Mouse (Mus musculus): ENCODE results near the gene Samd4. TPM values are rescaled to one million over a fixed set of nuclear protein-coding genes. Genes with fewer than 3 reads are reported as not detected.

Samd4 gene
- polyA plus RNA-seq (2016; fragmentation: Nextera tagmentation; extraction: Ambion mirVana): 3.3 and 3.8 TPM in 2 replicates

GRCm38 (mm10) chr14:46882431-46883067, at the start of gene Samd4:
Samd4 (plus strand) TSS chr14:46882854.
- peak; percentile 86 for DNase-seq (ENCODE audit: low spot score)
- Histone ChIP-seq H3K9me3 (replicated peaks) (no peaks in the 10 kb centered on the region), H3K4me3 (peak within 1 kb of the TSS; percentile 77), H3K36me3 (no peaks in the 10 kb centered on the region), H3K27me3 (ENCODE audit: low read depth, poor library complexity, severe bottlenecking) (peaks cover 19% of the 10 kb centered on the region), H3K4me1 (peaks cover 53% of the 10 kb centered on the region), H3K27ac (replicated peaks) (peak within 1 kb of the TSS; percentile 91)
- WGBS: under 1% methylated on average over 53 of the region's 54 CpGs

GRCm38 (mm10) chr14:46839326-46839725, 43.3 kb upstream of the Samd4 start:
- peaks cover 40% of the 10 kb centered on the region for H3K36me3 ChIP-seq
- 84% methylated on average over 4 of the region's 4 CpGs for WGBS
- no peak overlapping the region for H3K27ac ChIP-seq (replicated peaks)
- no peak for DNase-seq (ENCODE audit: low spot score)
- H3K4me1 ChIP-seq: peaks cover 3% of the 10 kb centered on the region; the same call in 1 of the 2 replicates
- no peaks in the 10 kb centered on the region for H3K9me3 ChIP-seq (replicated peaks)
- H3K27me3 ChIP-seq (ENCODE audit: low read depth, poor library complexity, severe bottlenecking): no peaks in the 10 kb centered on the region
- no peak overlapping the region for H3K4me3 ChIP-seq

- Histone ChIP-seq H3K27me3 (ENCODE audit: low read depth, poor library complexity, severe bottlenecking) (no peaks in the 10 kb centered on the region), H3K4me1 (no peaks in the 10 kb centered on the region), H3K36me3 (peaks cover 74% of the 10 kb centered on the region), H3K4me3 (no peak overlapping the region), H3K27ac (replicated peaks) (no peak overlapping the region), H3K9me3 (replicated peaks) (no peaks in the 10 kb centered on the region)
- DNase-seq (ENCODE audit: low spot score): no peak
- 93% methylated on average over 11 of the region's 11 CpGs for WGBS
Observed at GRCm38 (mm10) chr14:46845706-46846105, 36.9 kb upstream of the Samd4 start.

- H3K27me3 ChIP-seq (ENCODE audit: low read depth, poor library complexity, severe bottlenecking): no peaks in the 10 kb centered on the region
- no peak for DNase-seq (ENCODE audit: low spot score)
- 86% methylated on average over 4 of the region's 4 CpGs for WGBS
- no peak overlapping the region for H3K4me3 ChIP-seq
- H3K4me1 ChIP-seq: no peaks in the 10 kb centered on the region
- H3K27ac ChIP-seq (replicated peaks): no peak overlapping the region
- no peaks in the 10 kb centered on the region for H3K9me3 ChIP-seq (replicated peaks)
- peaks cover 50% of the 10 kb centered on the region for H3K36me3 ChIP-seq
Observed at GRCm38 (mm10) chr14:46848063-46848590, 34.5 kb upstream of the Samd4 start.

- peaks cover 49% of the 10 kb centered on the region for H3K36me3 ChIP-seq
- H3K9me3 ChIP-seq (replicated peaks): no peaks in the 10 kb centered on the region
- no peak overlapping the region for H3K27ac ChIP-seq (replicated peaks)
- no peaks in the 10 kb centered on the region for H3K4me1 ChIP-seq
- 95% methylated on average over 5 of the region's 5 CpGs for WGBS
- H3K4me3 ChIP-seq: no peak overlapping the region
- no peak for DNase-seq (ENCODE audit: low spot score)
- no peaks in the 10 kb centered on the region for H3K27me3 ChIP-seq (ENCODE audit: low read depth, poor library complexity, severe bottlenecking)
Observed at GRCm38 (mm10) chr14:46848736-46849135, 33.9 kb upstream of the Samd4 start.

- H3K4me3 ChIP-seq: no peak overlapping the region
- no peaks in the 10 kb centered on the region for H3K27me3 ChIP-seq (ENCODE audit: low read depth, poor library complexity, severe bottlenecking)
- 96% methylated on average over 1 of the region's 1 CpGs for WGBS
- no peak for DNase-seq (ENCODE audit: low spot score)
- H3K27ac ChIP-seq (replicated peaks): no peak overlapping the region
- no peaks in the 10 kb centered on the region for H3K9me3 ChIP-seq (replicated peaks)
- peaks cover 48% of the 10 kb centered on the region for H3K36me3 ChIP-seq
- no peaks in the 10 kb centered on the region for H3K4me1 ChIP-seq
Observed at GRCm38 (mm10) chr14:46849769-46850168, 32.9 kb upstream of the Samd4 start.

GRCm38 (mm10) chr14:46853677-46854076, 29.0 kb upstream of the Samd4 start:
- H3K27me3 ChIP-seq (ENCODE audit: low read depth, poor library complexity, severe bottlenecking): no peaks in the 10 kb centered on the region
- DNase-seq (ENCODE audit: low spot score): no peak
- H3K36me3 ChIP-seq: peaks cover 27% of the 10 kb centered on the region
- no peak overlapping the region for H3K4me3 ChIP-seq
- no peak overlapping the region for H3K27ac ChIP-seq (replicated peaks)
- H3K9me3 ChIP-seq (replicated peaks): no peaks in the 10 kb centered on the region
- no peaks in the 10 kb centered on the region for H3K4me1 ChIP-seq
- 87% methylated on average over 11 of the region's 11 CpGs for WGBS

- Histone ChIP-seq H3K4me3 (no peak overlapping the region), H3K27me3 (ENCODE audit: low read depth, poor library complexity, severe bottlenecking) (no peaks in the 10 kb centered on the region), H3K36me3 (peaks cover 16% of the 10 kb centered on the region; the same call in 1 of the 2 replicates), H3K4me1 (no peaks in the 10 kb centered on the region), H3K27ac (replicated peaks) (no peak overlapping the region), H3K9me3 (replicated peaks) (no peaks in the 10 kb centered on the region; the same call in 1 of the 2 replicates)
- WGBS: 93% methylated on average over 5 of the region's 5 CpGs
- no peak for DNase-seq (ENCODE audit: low spot score)
Observed at GRCm38 (mm10) chr14:46862922-46863321, 19.7 kb upstream of the Samd4 start.

- Histone ChIP-seq H3K9me3 (replicated peaks) (no peaks in the 10 kb centered on the region), H3K36me3 (no peaks in the 10 kb centered on the region), H3K27ac (replicated peaks) (no peak overlapping the region), H3K4me3 (no peak overlapping the region), H3K27me3 (ENCODE audit: low read depth, poor library complexity, severe bottlenecking) (peaks cover 19% of the 10 kb centered on the region), H3K4me1 (peaks cover 49% of the 10 kb centered on the region)
- 3% methylated on average over 10 of the region's 10 CpGs for WGBS
- DNase-seq (ENCODE audit: low spot score): peak; percentile 62
Observed at GRCm38 (mm10) chr14:46880935-46881334, 1.7 kb upstream of the Samd4 start.

- peaks cover 19% of the 10 kb centered on the region for H3K27me3 ChIP-seq (ENCODE audit: low read depth, poor library complexity, severe bottlenecking)
- H3K27ac ChIP-seq (replicated peaks): peak overlapping the region; percentile 91
- DNase-seq (ENCODE audit: low spot score): no peak
- peak overlapping the region; percentile 77 for H3K4me3 ChIP-seq
- H3K9me3 ChIP-seq (replicated peaks): no peaks in the 10 kb centered on the region
- H3K4me1 ChIP-seq: peaks cover 53% of the 10 kb centered on the region
- no peaks in the 10 kb centered on the region for H3K36me3 ChIP-seq
- 4% methylated on average over 40 of the region's 40 CpGs for WGBS
Observed at GRCm38 (mm10) chr14:46881581-46882430, 848 bp upstream of the Samd4 start.

- Histone ChIP-seq H3K4me1 (peaks cover 53% of the 10 kb centered on the region), H3K27me3 (ENCODE audit: low read depth, poor library complexity, severe bottlenecking) (peaks cover 19% of the 10 kb centered on the region), H3K9me3 (replicated peaks) (no peaks in the 10 kb centered on the region), H3K27ac (replicated peaks) (peak overlapping the region; percentile 91), H3K4me3 (peak overlapping the region; percentile 77), H3K36me3 (no peaks in the 10 kb centered on the region)
- peak; percentile 79 for DNase-seq (ENCODE audit: low spot score)
- under 1% methylated on average over 68 of the region's 70 CpGs for WGBS
Observed at GRCm38 (mm10) chr14:46883068-46883870, 615 bp downstream of the Samd4 start.

- H3K27ac ChIP-seq (replicated peaks): peak overlapping the region; percentile 91
- H3K9me3 ChIP-seq (replicated peaks): no peaks in the 10 kb centered on the region
- 2% methylated on average over 29 of the region's 29 CpGs for WGBS
- H3K27me3 ChIP-seq (ENCODE audit: low read depth, poor library complexity, severe bottlenecking): peaks cover 19% of the 10 kb centered on the region
- peaks cover 53% of the 10 kb centered on the region for H3K4me1 ChIP-seq
- 0 out of 2 replicates have a peak, but pooled peaks cover under 1% of the 10 kb centered on the region for H3K36me3 ChIP-seq
- H3K4me3 ChIP-seq: peak overlapping the region; percentile 77
- peak; percentile 69 for DNase-seq (ENCODE audit: low spot score)
Observed at GRCm38 (mm10) chr14:46883871-46884441, 1.3 kb downstream of the Samd4 start.

Data from midbrain, embryonic 10.5 days (tissue).